Mouse (Mus musculus): ENCODE results near the gene Trim8.

The Trim8 gene

DNA sequence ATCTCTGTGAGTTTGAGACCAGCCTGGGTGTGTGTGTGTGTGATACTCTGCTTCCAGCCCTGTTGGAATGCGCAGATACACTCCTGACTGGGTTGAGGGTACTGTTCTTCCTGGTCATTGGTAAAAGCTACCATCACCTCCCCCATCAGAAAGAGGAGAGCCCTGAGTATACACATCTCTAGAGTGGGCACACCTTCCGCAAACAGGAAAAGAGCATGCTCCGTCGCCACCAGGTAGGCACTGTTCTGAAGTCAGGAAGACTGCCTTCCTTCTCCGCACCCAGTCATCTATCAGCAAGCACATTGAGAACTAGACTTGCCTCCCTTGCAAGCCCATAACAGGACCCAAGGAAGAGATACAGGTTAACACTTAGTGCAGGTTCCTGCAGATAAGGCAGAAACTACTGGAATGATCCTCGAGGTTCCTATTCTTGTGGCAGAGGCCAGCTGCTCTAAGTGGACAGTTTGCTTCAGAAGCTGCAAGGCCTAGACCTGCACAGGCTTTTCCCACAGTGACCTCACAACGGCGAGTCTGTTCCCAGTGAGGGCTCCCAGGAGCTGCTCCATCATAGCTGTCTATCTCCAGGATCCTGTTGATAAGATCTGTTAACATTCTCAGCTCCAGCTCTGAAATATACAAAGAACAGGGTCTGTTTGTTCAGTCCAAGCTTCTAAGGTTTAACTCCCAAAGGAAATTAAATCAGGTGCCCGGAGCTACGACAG is 20.7 kb upstream of the Trim8 start:
- DNase-seq = no peak

DNA sequence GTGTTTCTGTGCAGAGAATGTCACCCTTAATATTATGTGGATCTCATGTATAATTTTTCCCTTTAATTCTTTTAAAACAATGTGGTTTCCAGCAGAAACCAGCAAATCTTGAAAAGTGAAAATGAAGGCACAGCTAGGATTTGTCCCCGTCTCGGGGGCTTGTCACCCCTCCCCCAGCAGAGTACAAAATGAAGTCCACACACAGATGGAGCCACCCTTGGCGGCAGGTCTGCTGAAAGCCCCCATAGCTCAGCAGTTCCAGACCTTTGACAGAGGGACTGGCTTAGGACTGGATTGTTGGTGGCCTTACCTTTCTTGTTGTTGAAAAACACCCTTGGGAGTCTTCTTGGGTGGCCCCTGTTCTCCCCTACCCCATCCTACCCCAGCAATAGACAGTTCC is 20.1 kb upstream of the Trim8 start:
- no peak for DNase-seq

DNA sequence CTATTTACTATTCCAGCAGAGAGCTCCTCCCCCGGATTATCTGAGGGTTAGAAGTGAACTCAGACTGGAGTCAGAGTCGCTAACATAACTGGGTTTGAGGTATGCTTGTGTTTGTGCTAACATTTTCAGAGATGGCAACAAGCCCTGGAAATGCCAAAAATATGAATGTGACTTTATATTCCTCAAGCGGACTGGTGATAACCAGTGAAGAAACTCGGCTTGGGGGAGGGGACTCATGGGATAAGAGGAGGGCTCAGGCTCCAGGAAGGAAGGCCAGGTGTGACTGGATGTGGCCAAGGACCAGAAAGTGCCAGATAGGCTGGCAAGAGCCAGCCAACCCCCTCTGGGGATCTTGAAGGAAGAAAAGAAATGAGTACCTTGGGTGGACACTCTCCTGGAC is 19.7 kb upstream of the Trim8 start:
- no peak for DNase-seq

DNA sequence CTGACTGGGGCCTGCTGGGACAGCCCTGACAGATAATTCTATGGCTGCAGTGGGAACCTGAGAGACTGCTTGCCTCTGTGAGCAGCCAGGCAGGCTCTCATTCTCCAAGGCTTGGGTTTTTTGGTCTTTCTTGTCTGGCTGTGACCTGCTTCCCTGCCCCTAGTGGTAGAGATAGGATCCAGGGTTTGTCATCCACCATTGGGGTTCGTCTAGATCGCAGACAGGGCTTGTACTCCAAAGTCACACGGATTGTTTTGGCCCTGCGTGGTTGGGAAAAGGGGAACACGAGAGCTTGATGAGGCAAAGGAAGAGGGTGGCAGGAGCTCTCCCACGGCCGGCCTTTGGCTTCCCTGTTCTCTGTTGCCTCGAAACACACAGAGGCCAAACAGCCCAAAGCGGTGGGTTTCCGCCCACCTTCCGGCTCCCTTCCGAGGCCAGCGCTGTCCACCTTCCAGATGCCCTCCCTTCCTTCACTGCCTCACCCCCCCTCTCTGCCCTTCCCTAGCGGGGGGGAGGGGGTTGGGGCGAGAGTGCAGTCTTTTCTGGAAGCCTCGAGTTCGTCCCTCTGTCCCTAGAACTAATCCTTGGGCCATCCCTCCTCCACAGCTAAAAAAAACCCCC is 18.5 kb upstream of the Trim8 start:
- no peak for DNase-seq

DNA sequence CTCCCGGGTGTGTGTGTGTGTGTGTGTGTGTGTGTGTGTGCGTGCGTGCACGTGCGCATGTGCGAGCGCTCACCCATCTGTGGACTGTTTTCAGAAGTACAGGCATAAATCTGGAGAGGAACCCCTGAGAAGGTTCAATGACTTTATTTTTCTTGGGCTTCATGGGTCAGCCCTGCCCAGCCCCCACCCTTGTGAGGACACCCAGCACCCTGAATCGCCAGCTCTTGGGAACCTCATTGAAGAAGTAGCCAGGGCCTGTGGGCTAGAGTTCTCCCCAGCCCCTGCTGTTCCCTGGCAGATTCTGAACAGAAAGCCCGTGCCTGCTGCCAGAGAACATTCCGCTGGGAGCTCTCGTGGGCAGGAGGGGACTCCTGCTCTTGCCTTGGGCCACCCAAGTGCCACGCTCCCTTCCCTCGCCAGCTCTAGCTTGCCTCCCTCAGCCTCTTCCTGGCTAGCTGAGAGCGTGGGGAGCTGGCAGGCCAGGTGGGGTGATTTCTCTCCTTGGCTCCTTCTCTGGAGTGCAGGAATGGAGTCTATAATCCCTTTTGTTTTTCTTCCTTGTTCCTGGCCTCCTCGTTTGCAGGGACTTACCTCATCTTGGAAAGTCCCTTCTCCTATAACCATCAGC is 17.7 kb upstream of the Trim8 start:
- no peak for DNase-seq

DNA sequence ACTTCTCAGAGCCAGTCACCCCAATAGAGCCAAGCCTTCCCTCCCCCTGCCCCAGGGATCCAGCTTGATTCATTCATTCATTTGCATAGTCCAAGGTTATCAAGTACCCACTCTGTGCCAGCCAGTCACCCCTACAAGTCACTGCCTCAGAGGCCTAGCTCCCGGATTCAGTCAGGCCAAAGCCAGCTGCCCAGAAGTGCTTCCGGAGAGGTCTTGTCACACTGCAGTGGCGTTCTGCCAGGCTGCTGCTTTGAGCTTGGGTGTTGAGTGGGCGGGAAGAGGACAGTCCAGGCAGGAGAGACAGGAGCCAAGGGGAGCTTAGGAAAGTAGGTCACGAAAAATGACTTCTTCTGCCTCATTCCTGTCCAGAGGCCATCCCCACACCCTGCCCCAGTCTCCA is 17.0 kb upstream of the Trim8 start:
- DNase-seq = no peak

DNA sequence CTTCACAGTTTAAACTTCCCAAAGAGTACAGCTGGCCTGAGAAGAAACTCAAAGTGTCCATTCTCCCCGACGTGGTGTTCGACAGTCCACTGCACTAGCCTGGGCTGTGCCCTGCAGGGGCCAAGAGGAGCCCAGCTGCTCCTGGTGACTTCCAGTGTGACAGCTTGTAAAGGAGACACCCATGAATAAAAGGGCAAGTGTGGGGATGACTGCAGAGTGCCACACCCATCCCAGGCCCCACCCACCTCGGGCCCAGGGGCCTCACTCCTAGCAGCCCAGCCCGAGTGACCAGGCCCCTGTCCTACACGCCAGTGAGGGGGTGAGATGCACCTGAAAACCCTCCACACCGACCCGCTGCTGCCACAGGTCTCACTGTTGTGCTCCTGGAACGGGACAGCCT is 15.7 kb upstream of the Trim8 start:
- DNase-seq = no peak

DNA sequence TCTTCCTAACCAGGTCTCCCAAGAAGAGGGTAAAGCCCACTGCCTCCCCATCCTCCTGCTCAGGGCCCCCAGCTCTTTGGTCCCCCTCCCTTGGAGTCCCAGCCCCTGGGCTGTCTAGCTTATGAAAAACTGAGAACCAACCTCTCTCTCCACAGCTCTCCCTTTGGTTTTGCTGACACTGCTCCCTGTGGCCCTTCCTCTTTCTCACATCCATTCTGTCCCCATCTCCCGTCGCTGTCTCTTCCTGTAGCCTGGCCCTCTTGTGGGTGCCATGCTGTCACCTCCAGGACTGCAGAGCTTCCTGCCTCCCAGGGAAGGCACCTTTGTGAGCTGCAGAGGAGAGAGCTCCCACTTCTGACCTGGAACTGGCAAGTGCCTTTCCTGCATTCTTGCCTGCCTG is 14.8 kb upstream of the Trim8 start:
- DNase-seq = no peak

DNA sequence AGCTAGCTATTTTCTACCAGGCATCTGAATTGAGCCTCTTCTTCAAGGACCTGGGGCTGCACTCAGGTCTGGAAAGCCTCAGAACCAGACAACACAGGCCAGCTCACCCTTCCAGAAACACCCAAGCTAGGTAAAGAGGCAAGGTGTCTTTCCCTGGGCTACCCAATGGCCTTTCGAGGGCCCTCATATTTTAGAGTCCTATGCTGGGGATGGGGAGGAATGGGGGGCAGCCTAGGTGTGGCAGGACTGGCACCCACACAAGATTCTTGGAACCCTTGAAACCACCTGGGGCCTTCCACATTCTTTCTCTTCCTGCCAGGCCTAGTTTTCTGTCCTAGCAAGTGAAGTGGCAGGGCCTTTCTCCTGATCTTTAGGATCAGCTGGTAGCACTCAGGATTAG is 12.1 kb upstream of the Trim8 start:
- DNase-seq = no peak

DNA sequence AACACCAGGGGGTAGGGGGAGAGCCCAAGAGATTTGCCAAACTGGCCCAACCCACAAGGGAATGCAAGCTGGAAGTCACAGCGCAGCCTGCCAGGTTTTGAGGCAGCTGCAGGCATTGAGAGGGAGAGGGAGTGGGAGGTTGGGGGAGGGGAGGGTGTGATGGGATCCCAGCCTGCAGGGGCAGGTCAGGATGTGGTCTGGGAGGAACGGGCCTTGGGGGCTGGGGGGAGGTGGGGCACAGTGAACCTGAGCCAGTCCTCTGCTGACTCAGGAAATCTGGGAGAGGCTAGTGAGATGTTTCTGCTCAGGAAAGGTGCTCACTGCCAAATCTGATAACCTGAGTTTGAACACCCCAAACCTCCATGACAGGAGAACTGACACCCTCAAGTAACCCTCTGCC is 10.9 kb upstream of the Trim8 start:
- DNase-seq = peak; percentile 32

DNA sequence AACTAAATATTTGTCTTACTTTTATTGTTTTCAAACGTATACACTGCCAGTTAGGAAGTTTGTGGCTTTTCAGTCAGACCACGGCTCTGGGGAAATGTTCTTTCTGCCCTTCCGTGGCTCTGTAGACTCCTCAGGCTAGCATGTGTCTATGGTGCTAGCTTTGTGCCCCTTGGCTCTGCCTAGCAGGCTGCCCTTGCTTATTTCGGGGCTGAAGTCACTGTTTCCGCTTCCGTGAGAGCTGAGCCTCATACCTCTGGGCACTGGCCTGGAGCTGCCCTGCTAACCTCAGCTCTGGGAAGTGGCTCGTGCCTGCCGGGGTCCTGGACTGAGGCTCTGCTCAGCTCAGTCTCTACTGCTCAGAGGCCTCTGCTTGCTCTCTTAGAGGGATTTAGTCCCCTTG is 6.4 kb upstream of the Trim8 start:
- no peak for DNase-seq

DNA sequence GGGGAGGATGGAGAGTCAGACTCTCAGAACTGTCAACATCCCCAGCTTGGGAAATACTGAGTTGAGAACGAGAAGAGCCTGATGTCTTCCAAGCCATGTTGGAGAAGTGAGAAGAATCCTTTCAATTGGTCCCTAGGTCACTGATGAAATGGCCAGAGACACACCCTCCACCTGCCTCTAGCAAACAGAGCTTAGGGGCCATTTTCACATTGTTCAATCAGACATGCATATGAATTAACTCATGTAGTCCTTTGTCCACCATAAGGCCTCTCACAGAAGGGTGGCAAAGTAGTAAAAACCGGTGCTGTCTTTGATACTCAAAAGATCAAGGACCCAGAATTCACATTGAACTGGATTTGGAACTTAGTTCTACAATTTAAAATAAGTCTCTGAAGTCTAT is 4.3 kb upstream of the Trim8 start:
- no peak for DNase-seq

DNA sequence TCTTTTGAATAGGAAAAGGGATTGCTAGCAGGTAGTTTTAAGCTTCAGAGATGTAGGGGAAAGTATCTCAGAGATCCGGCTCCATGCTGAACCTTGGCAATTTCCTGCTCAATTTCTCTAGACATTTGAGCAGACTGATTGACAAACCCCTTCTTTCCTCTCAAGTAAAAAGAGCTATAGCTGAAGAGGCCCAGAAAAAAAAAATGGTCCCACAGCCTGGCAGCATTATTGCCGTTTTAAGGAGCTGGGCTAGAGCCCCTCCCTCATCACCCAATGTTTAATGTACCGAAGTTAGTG is 2.0 kb upstream of the Trim8 start:
- DNase-seq = no peak

DNA sequence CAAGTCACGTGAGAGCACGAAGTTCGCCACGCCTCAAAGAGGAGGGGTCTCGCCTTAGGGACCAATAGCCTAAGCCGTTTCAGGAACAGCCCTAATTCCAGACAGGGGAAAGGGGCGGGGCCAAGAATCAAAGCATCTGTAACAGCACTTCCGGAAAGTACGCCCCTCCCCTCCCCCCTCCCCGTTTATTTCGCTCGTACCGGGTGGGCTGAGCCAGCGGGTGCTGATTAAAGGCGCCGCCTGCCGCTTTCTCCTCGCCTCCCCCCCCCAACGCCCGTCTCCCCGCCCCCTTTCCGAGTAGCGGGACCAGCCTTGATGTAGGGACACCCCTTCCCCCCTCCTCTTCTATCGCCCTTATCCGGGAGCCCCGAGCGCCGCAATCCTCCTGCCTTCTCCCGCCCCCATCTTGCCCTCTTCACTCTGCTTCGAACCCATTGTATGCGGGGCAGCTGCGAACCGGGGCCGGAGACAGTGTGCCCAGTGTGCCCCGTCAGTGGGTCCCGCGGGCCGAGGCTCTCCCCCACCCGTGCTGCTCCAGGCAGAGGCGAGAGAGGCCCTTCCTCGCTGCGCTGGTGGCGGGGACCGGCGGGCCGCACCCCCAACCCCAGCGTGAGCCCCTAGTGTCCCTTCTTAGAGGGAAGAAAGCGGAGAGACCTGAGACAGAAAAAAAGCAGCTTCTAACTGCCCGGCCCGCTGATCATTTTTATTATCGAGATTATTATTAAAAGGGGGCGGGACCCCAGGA is 1.5 kb upstream of the Trim8 start:
- DNase-seq = peak; percentile 99

DNA sequence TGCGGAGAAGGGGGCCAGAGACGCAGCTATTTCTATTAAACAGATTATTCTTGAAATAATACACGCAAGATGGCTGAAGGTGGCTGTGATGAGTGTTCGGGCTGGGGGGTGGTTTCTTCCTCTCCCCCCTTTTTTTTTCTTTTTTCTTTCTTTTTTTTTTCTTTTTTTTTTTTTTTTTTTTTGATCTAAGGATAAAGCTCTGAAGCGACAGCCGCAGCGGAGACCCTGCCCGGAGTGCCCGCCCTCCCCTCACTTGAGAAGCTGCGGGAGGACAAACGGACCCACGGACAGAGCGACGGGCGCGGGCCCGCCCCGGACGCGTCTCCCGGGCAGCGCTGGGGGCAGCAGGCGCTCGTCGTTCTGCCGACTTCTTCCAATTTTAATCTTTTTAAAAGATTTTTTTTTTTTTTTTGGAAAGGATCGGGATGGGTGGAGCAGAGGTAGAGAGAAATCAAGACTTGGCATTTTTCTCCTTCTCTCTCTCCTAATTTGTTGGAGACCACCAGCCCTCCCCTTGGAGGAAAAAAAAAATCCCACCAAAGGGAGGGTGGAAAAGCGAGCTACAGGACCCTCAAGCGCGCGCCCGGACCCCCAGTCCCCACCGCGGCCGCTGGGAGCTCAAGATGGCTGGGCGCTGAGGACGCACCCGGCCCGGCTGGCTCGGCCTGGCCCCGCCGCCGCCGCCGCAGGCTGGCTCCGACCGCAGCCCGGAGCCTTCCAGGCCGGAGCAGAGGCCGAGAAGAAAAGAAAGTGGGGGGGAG is 741 bp upstream of the Trim8 start:
- peak; percentile 62 for DNase-seq

DNA sequence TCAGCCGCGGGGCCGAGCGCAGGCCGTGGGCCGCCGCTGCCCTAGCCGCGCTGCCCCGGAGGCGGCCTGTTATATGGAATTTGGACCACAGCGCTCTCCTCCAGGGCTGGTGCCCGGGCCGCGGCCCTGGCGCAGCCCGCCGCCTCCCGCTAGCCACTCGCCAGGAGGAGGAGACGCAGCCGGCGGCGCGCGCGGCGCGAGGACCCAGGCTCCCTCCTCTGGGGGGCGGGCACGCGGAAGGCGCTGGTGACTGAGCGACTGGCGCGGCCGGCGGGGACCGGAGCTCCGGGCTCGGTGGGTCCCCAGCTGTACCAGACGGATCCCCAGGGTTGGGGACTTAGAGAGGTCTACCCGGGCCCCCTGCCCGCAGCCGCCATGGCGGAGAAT is 560 bp downstream of the Trim8 start:
- peak; percentile 90 for DNase-seq

DNA sequence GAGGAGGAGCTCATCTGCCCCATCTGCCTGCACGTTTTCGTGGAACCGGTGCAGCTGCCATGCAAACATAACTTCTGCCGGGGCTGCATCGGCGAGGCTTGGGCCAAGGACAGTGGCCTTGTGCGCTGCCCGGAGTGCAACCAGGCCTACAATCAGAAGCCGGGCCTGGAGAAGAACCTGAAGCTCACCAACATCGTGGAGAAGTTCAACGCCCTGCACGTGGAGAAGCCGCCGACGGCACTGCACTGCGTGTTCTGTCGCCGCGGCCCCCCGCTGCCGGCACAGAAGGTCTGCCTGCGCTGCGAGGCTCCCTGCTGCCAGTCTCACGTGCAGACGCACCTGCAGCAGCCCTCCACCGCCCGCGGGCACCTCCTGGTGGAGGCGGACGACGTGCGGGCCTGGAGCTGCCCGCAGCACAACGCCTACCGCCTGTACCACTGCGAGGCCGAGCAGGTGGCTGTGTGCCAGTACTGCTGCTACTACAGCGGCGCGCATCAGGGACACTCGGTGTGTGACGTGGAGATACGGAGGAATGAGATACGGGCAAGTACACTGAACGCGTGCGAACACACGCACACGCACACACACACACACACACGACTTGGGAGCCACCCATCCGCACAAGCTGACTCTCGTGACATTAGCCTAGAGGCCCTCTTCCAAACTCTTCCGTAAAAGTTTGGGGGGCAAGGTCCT is 1.1 kb downstream of the Trim8 start:
- DNase-seq = peak; percentile 96

DNA sequence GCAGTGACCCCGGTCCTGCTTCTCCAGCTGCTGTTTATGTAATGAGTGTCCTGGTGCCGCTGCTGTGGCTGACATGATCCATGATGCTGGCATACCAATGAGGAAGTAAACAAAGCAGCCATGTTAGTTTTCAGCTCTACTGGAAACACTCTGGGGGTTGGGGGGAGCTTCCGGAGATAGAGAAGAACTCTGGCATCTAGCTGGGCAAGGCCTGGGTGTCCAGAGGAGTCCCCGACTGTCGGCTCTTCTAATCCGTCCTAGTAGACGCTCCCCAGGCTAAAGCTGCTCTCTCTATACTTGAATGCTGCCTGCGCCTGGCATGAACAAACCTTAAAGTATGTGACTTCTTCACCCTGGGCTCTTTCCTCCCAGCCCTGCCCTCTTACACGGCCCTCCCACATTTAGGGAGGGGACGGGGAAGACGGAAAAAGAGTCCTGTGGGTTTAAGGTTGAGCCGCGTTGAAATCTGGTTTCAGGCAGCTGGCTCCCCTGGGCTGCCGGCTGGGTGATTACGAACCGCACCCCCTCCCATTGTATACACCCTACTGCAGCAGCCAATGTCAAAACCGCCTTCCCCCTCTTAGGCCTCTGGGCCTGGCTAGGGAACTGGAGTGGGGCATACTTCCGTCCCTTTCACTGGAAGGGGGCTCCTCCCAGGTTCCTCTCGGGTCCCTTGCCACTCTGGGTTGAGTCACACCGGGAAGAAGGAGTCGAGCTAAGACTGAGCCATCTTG is 2.0 kb downstream of the Trim8 start:
- DNase-seq = peak; percentile 87

DNA sequence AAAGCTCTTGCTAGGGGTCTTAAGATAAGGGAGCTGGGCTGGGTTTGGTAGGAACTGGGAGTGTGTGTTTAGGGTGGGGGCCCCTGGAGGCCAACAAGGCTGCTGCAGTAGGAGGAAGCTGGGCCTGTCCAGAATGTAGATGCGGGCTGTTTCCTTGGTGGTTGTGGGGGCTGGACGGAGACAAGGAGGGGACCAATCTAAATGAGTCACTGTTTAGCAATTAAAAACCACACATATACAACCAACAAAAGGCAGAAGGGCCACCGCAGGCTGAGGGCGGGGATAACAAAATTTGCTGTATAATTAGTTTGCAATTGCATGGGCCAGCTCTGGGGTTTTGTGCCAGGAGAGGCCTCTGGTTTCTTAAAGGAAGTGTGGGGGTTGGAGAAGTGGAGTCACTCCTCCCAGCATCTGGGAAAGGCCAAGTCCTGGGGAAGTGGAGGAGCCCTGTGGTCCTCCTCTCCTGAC is 2.6 kb downstream of the Trim8 start:
- no peak for DNase-seq

DNA sequence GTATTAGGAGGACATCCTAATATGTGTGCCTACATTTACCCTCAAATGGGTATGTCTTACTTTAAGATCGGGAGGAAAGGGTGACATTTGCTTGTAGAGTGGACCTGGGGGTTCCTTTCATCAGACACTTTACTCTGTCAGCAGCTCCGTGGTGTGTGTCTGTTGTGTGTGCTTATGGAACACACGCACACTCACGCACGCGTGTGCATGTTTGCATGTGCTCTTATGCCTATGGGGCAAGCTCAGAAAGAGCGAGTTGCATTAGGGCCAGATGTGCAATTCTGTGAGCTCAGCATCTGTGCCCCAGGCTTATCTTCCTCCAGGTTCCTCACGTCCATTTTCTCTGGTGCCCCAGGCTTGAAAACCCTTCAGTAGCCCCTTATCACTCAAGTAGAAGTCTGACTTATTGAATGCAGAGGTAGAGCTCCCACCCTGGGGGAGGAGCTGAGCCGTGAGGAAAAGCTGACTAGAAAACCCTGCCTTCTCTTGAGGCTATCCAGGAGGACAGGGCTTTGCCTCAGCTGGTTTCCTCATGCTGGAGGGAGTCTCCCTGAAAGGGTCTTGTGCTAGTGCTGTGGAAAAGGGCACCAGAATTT is 3.4 kb downstream of the Trim8 start:
- DNase-seq = no peak

DNA sequence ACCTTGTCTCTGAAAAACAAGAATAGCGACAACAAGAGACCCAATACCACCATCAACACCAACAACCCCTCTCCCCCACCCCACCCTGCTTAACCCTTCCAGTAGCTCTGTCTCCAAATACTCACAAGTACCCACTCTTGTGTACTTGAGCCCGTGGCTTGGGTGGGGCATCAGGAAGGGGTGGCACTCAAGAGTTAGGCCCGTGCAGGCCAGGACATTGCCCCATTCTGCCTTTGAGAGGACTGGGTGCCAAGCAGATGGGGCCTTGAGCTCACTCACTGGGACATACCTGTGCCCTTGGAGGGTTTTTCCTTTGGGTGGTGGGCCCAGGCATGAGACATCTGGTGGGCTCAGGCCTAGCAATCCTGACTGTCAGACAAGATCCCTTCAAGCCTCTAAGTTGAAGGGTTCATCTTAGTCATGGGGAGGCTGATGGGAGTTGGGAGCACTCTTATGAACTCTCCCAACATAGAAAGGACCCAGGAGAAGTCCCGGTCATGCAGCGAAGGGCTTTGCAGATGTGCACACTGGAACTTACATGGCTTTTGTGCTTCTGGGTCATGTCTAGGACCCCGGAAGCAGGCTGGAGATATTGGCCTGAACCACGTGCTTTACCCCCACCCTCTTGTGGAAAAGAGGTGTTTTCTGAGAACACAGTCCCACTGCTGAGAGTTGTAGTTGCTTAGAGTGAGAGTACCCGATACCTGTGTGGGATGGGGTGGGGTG is 4.3 kb downstream of the Trim8 start:
- DNase-seq = no peak
